Mouse (Mus musculus): ENCODE data around the gene Banf1. TPM values are rescaled to one million over a fixed set of nuclear protein-coding genes. Genes with fewer than 3 reads are reported as not detected.

Banf1 gene
- 166 and 174 TPM in 2 replicates for polyA plus RNA-seq (2021; fragmentation: Nextera tagmentation)
- long read RNA-seq, experiment 1, transcript Banf1-201 (3 exons, 1,261 nt): major isoform, 95 of 106 reads
- long read RNA-seq, experiment 1, partial matches to known transcripts: 2 of 106 reads
- long read RNA-seq, experiment 1, other reads (novel, unspliced or antisense): 0 of 106 reads
- long read RNA-seq, experiment 2, transcript Banf1-201 (3 exons, 1,261 nt): major isoform, 22 of 22 reads
- long read RNA-seq, experiment 2, partial matches to known transcripts: 0 of 22 reads
- long read RNA-seq, experiment 2, other reads (novel, unspliced or antisense): 0 of 22 reads

GRCm38 (mm10) chr19:5367053-5367359, at the start of gene Banf1:
Gene Banf1, minus strand, starts transcription at chr19:5367168.

GRCm38 (mm10) chr19:5402293-5402692, 35.3 kb upstream of the Banf1 start, which contains the start of gene Tsga10ip:
Gene Tsga10ip, minus strand, starts transcription at chr19:5402526.

GRCm38 (mm10) chr19:5388588-5389242, 21.7 kb upstream of the Banf1 start, which contains the start of gene Sart1:
Gene Sart1, minus strand, starts transcription at chr19:5388703.

GRCm38 (mm10) chr19:5366175-5367052, 554 bp downstream of the Banf1 start, which contains the start of gene Eif1ad:
Gene Eif1ad, plus strand, starts transcription at chr19:5366741.

GRCm38 (mm10) chr19:5349502-5349873, 17.5 kb downstream of the Banf1 start, which contains the start of gene Cst6:
Gene Cst6, minus strand, starts transcription at chr19:5349574.

GRCm38 (mm10) chr19:5335441-5335840, 31.5 kb downstream of the Banf1 start, which contains the start of gene Catsper1:
Gene Catsper1, plus strand, starts transcription at chr19:5335741.

Other genes with a start within 250 kb of the Banf1 start
- 12.8 and 13.5 TPM in 2 replicates for gene Klc2, start 248.6 kb downstream of the Banf1 start, polyA plus RNA-seq (2021; fragmentation: Nextera tagmentation)
- gene Pacs1, start 94.0 kb downstream of the Banf1 start, polyA plus RNA-seq (2021; fragmentation: Nextera tagmentation): 25.5 and 25.8 TPM in 2 replicates
- gene Sf3b2, start 71.7 kb downstream of the Banf1 start, polyA plus RNA-seq (2021; fragmentation: Nextera tagmentation): 214 and 232 TPM in 2 replicates
- gene Gal3st3, start 68.8 kb downstream of the Banf1 start, polyA plus RNA-seq (2021; fragmentation: Nextera tagmentation): 71.6 and 91.0 TPM in 2 replicates
- gene Catsper1, start 31.4 kb downstream of the Banf1 start, polyA plus RNA-seq (2021; fragmentation: Nextera tagmentation): not detected in 2 replicates
- 20.6 and 32.3 TPM in 2 replicates for gene Cst6, start 17.6 kb downstream of the Banf1 start, polyA plus RNA-seq (2021; fragmentation: Nextera tagmentation)
- gene Eif1ad, start 427 bp downstream of the Banf1 start, polyA plus RNA-seq (2021; fragmentation: Nextera tagmentation): 22.7 and 28.8 TPM in 2 replicates
- gene Sart1, start 21.5 kb upstream of the Banf1 start, polyA plus RNA-seq (2021; fragmentation: Nextera tagmentation): 23.3 and 23.5 TPM in 2 replicates
- gene Tsga10ip, start 35.4 kb upstream of the Banf1 start, polyA plus RNA-seq (2021; fragmentation: Nextera tagmentation): not detected in 2 replicates
- 165 and 209 TPM in 2 replicates for gene Drap1, start 57.8 kb upstream of the Banf1 start, polyA plus RNA-seq (2021; fragmentation: Nextera tagmentation)
- 40.3 and 40.7 TPM in 2 replicates for gene AI837181, start 58.0 kb upstream of the Banf1 start, polyA plus RNA-seq (2021; fragmentation: Nextera tagmentation)
- gene Fosl1, start 80.4 kb upstream of the Banf1 start, polyA plus RNA-seq (2021; fragmentation: Nextera tagmentation): 0.38 TPM in 1 of 2 replicates, not detected in the other
- 15.8 and 16.5 TPM in 2 replicates for gene Ccdc85b, start 90.7 kb upstream of the Banf1 start, polyA plus RNA-seq (2021; fragmentation: Nextera tagmentation)
- gene Fibp, start 93.4 kb upstream of the Banf1 start, polyA plus RNA-seq (2021; fragmentation: Nextera tagmentation): 85.1 and 88.5 TPM in 2 replicates
- gene Ctsw, start 101.3 kb upstream of the Banf1 start, polyA plus RNA-seq (2021; fragmentation: Nextera tagmentation): 0.20 and 0.41 TPM in 2 replicates
- gene Efemp2, start 106.8 kb upstream of the Banf1 start, polyA plus RNA-seq (2021; fragmentation: Nextera tagmentation): 17.7 and 32.4 TPM in 2 replicates
- gene Mus81, start 121.2 kb upstream of the Banf1 start, polyA plus RNA-seq (2021; fragmentation: Nextera tagmentation): 24.3 and 24.9 TPM in 2 replicates
- gene Cfl1, start 123.3 kb upstream of the Banf1 start, polyA plus RNA-seq (2021; fragmentation: Nextera tagmentation): 906 and 1,048 TPM in 2 replicates
- not detected in 2 replicates for gene 1700020D05Rik, start 136.6 kb upstream of the Banf1 start, polyA plus RNA-seq (2021; fragmentation: Nextera tagmentation)
- 50.6 and 51.6 TPM in 2 replicates for gene Snx32, start 143.4 kb upstream of the Banf1 start, polyA plus RNA-seq (2021; fragmentation: Nextera tagmentation)
- not detected in 2 replicates for gene Ovol1, start 193.5 kb upstream of the Banf1 start, polyA plus RNA-seq (2021; fragmentation: Nextera tagmentation)
- 2.8 and 5.1 TPM in 2 replicates for gene Ap5b1, start 200.9 kb upstream of the Banf1 start, polyA plus RNA-seq (2021; fragmentation: Nextera tagmentation)
- gene Rnaseh2c, start 234.7 kb upstream of the Banf1 start, polyA plus RNA-seq (2021; fragmentation: Nextera tagmentation): 47.4 and 53.5 TPM in 2 replicates
- 41.3 and 45.1 TPM in 2 replicates for gene Kat5, start 243.1 kb upstream of the Banf1 start, polyA plus RNA-seq (2021; fragmentation: Nextera tagmentation)